Mouse (Mus musculus) G1E (cell line): ENCODE measurements around the gene Lrmda. TPM values are rescaled to one million over a fixed set of nuclear protein-coding genes. Genes with fewer than 3 reads are reported as not detected.

Source experiments
- ATAC-seq: 2 replicates; pipeline ENCODE4 v1.8.0; 2016; ENCODE audit warnings: mild to moderate bottlenecking; ENCODE audit not compliant: insufficient number of reproducible peaks, poor library complexity, low FRiP score, severe bottlenecking; ENCODE audit errors: extremely low read depth
- DNase-seq: peaks from one replicate; pipeline ENCODE4 v3.0.0; 2012; ENCODE audit warnings: low spot score
- H3K27me3 ChIP-seq: 2 replicates; pipeline ENCODE4 v1.6.1; 2012; ENCODE audit warnings: mild to moderate bottlenecking, low read length, inconsistent platforms; ENCODE audit not compliant: insufficient read depth
- H3K36me3 ChIP-seq: replicated peaks from 2 replicates; pipeline ENCODE3; 2012; ENCODE audit warnings: mild to moderate bottlenecking, inconsistent platforms
- H3K4me1 ChIP-seq: 2 replicates; pipeline ENCODE4 v1.6.1; 2012; ENCODE audit warnings: low read depth, low read length, inconsistent platforms, mixed read lengths; ENCODE audit not compliant: insufficient read depth
- H3K4me3 ChIP-seq: 2 replicates; pipeline ENCODE4 v1.5.1; 2012; ENCODE audit warnings: low read depth, mild to moderate bottlenecking, inconsistent platforms, low read length, moderate library complexity, mixed read lengths
- H3K9me3 ChIP-seq: replicated peaks from 2 replicates; pipeline ENCODE4 v1.6.1; 2012; ENCODE audit warnings: inconsistent platforms
- CTCF ChIP-seq: IDR thresholded peaks from 2 replicates; pipeline ENCODE4 v1.5.1; 2012; ENCODE audit warnings: low read depth, low read length, inconsistent platforms, mixed read lengths
- GATA1 ChIP-seq: IDR thresholded peaks from 2 replicates; pipeline ENCODE4 v1.6.1; 2012; ENCODE audit warnings: borderline replicate concordance, low read length, inconsistent platforms, mixed read lengths
- GATA2 ChIP-seq: IDR thresholded peaks from 2 replicates; pipeline ENCODE4 v1.6.1; 2012; ENCODE audit warnings: low read depth, low read length, inconsistent platforms, borderline replicate concordance
- POLR2AphosphoS5 ChIP-seq: IDR thresholded peaks from 2 replicates; pipeline ENCODE4 v1.6.1; 2012; ENCODE audit warnings: low read depth, low read length, inconsistent platforms; ENCODE audit not compliant: insufficient replicate concordance
- TAL1 ChIP-seq: conservative IDR thresholded peaks from 2 replicates; pipeline ENCODE4 v1.6.1; 2012; ENCODE audit warnings: low read depth, low read length, inconsistent platforms, mixed read lengths
- polyA plus RNA-seq: library from polyadenylated mRNA; stranded (reverse); fragments of >175 nt; gene quantifications from 2 replicates; pipeline ENCODE4 v1.2.3, GENCODE M21; 2012
- total RNA-seq, 2 experiments: library from RNA; stranded (forward) in 1 of 2; stranded (reverse) in 1 of 2; fragments of 200-1000 nt in 1 of 2; fragments of >200 nt in 1 of 2; fragmentation: Nextera tagmentation in 1 of 2; gene quantifications; 2 replicates each; pipeline ENCODE4 v1.2.3; 2014 to 2017

Gene Lrmda
- total and polyA plus RNA-seq, 3 experiments = not detected

DNA sequence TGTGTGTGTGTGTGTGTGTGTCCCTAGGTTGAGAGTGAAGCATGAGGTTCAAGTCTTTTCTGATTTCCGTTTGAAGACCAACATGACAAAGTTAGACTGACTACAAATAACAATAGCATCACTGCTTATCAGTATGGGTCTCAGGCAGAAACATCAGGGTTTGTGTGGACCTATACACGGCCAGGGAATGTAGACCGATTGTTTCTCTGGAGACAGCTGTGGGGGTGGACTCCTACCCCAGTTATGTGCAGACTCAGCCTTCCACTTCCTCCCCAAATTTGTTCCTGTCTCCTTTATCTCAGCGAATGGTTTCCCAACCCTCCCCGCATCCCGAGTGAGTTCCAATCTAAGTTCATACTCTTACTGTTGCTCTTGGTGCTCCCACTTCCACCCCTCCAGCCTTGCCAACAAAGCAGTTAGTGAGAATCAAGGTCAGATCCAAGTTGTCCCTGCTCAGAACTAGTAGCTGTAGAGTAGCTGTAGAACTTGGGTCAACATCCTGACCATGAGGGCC is 39.9 kb downstream of the Lrmda start:
- DNase-seq (no peak), ATAC-seq (no peak)
- Histone ChIP-seq H3K4me3 (no peak overlapping the region), H3K27me3 (peaks cover 2% of the 10 kb centered on the region; the same call in 1 of the 2 replicates), H3K9me3 (no peaks in the 10 kb centered on the region), H3K4me1 (no peaks in the 10 kb centered on the region), H3K36me3 (no peaks in the 10 kb centered on the region)
- no peak for TF ChIP-seq GATA2

- no peak for DNase-seq
- no peak for ATAC-seq
- H3K36me3 ChIP-seq = no peaks in the 10 kb centered on the region
- H3K4me1 ChIP-seq = no peaks in the 10 kb centered on the region
- TF ChIP-seq GATA2 (no peak), GATA1 (no peak), CTCF (no peak), TAL1 (no peak), POLR2AphosphoS5 (no peak)
- H3K27me3 ChIP-seq = peaks cover 2% of the 10 kb centered on the region; the same call in 1 of the 2 replicates
- H3K9me3 ChIP-seq = no peaks in the 10 kb centered on the region
- no peak overlapping the region for H3K4me3 ChIP-seq
These were observed 41.3 kb downstream of the Lrmda start for GRCm38 (mm10) chr14:22060787-22061186.

- H3K4me3 ChIP-seq = no peak overlapping the region
- no peak for DNase-seq
- H3K9me3 ChIP-seq = no peaks in the 10 kb centered on the region
- H3K4me1 ChIP-seq = no peaks in the 10 kb centered on the region
- H3K27me3 ChIP-seq = 0 out of 2 replicates have a peak, but pooled peaks cover 4% of the 10 kb centered on the region
- TF ChIP-seq CTCF (no peak), POLR2AphosphoS5 (no peak), TAL1 (no peak), GATA2 (no peak), GATA1 (no peak)
- no peaks in the 10 kb centered on the region for H3K36me3 ChIP-seq
- no peak for ATAC-seq
These were observed 42.8 kb downstream of the Lrmda start for GRCm38 (mm10) chr14:22062117-22062855.

DNA sequence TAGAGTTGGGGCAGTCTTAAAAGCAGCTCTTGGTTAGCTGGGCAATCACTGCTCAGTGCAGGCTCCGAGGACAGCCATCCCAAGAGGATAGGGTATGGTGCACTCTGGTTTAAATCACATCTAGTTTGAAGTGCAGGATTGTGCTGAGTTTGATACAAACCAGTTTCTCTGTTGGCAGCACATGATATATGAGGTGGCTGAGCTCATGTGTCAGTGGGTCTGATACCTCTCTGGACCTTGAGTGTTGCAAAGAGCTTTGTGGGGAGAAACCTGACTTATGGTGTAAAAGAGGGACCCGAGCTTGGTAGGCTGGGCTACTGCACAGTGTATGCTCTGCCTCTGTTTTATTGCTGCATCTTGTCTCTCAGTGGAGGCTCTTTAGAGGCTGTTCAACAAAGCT is 49.7 kb downstream of the Lrmda start:
- Histone ChIP-seq H3K27me3 (0 out of 2 replicates have a peak, but pooled peaks cover 2% of the 10 kb centered on the region), H3K36me3 (no peaks in the 10 kb centered on the region), H3K4me1 (no peaks in the 10 kb centered on the region), H3K4me3 (no peak overlapping the region), H3K9me3 (no peaks in the 10 kb centered on the region)
- TF ChIP-seq POLR2AphosphoS5 (no peak), GATA2 (no peak), CTCF (no peak), GATA1 (no peak), TAL1 (no peak)
- ATAC-seq (no peak), DNase-seq (no peak)

GRCm38 (mm10) chr14:22073385-22073784 is 53.9 kb downstream of the Lrmda start:
- ATAC-seq = no peak
- DNase-seq = no peak
- no peak for TF ChIP-seq TAL1
- no peak for TF ChIP-seq GATA2
- TF ChIP-seq GATA1 = no peak
- no peak for TF ChIP-seq POLR2AphosphoS5
- TF ChIP-seq CTCF = no peak
- H3K4me1 ChIP-seq = no peaks in the 10 kb centered on the region
- H3K4me3 ChIP-seq = no peak overlapping the region
- H3K36me3 ChIP-seq = no peaks in the 10 kb centered on the region
- no peaks in the 10 kb centered on the region; the same call in 1 of the 2 replicates for H3K27me3 ChIP-seq
- no peaks in the 10 kb centered on the region for H3K9me3 ChIP-seq

GRCm38 (mm10) chr14:22074229-22074628 is 54.7 kb downstream of the Lrmda start:
- TF ChIP-seq POLR2AphosphoS5 = no peak
- no peak for TF ChIP-seq GATA2
- TF ChIP-seq GATA1 = no peak
- no peak for TF ChIP-seq TAL1
- TF ChIP-seq CTCF = no peak
- H3K4me3 ChIP-seq = no peak overlapping the region
- no peak for DNase-seq
- H3K36me3 ChIP-seq = no peaks in the 10 kb centered on the region
- H3K4me1 ChIP-seq = no peaks in the 10 kb centered on the region
- ATAC-seq = no peak
- H3K27me3 ChIP-seq = no peaks in the 10 kb centered on the region; the same call in 1 of the 2 replicates
- H3K9me3 ChIP-seq = no peaks in the 10 kb centered on the region
